In genomic region chr4:135508419-135509039, GRCm38 (mm10) we compare ENCODE assay signal across 8 mouse cellular contexts. TPM values are rescaled to one million over a fixed set of nuclear protein-coding genes. Genes with fewer than 3 reads are reported as not detected.
A peak's percentile ranks its signal among the peaks of the same experiment; 100 is the strongest.
DNase-seq lines count a peak whose midpoint lies in the region; ATAC-seq and TF ChIP-seq lines count a peak whose summit lies in the region.

No protein-coding gene starts in this region.

- no peak overlapping the region for H3K4me3 ChIP-seq in C2C12 (ENCODE audit: insufficient read depth, poor library complexity, severe bottlenecking)
- no peak overlapping the region for H3K4me3 ChIP-seq in embryonic facial prominence, embryonic 14.5 days (ENCODE audit: low read depth, low read length)
- no peak overlapping the region for H3K4me3 ChIP-seq in heart, embryonic 12.5 days
- no peak overlapping the region for H3K4me3 ChIP-seq in kidney, postnatal 0 days (replicated peaks; ENCODE audit: low read depth, low read length)
- no peak overlapping the region for H3K4me3 ChIP-seq in liver, adult 2 months (ENCODE audit: insufficient read depth, low read depth, low read length)
- no peak overlapping the region; the same call in 1 of the 2 replicates for H3K4me3 ChIP-seq in stomach, embryonic 16.5 days (replicated peaks; ENCODE audit: low read length)

- H3K27me3 ChIP-seq in C2C12 (ENCODE audit: control insufficient read depth, insufficient read depth, insufficient read length) = peaks cover 3% of the 10 kb centered on the region
- H3K27me3 ChIP-seq in embryonic facial prominence, embryonic 14.5 days (replicated peaks; ENCODE audit: control insufficient read depth, insufficient read depth, low read length) = no peaks in the 10 kb centered on the region
- H3K27me3 ChIP-seq in heart, embryonic 12.5 days (replicated peaks) = peaks cover 21% of the 10 kb centered on the region
- no peaks in the 10 kb centered on the region for H3K27me3 ChIP-seq in kidney, postnatal 0 days (ENCODE audit: insufficient read depth, low read length)
- no peaks in the 10 kb centered on the region for H3K27me3 ChIP-seq in liver, adult 2 months (ENCODE audit: control insufficient read depth, insufficient read depth, low read length)
- no peaks in the 10 kb centered on the region for H3K27me3 ChIP-seq in stomach, embryonic 16.5 days (ENCODE audit: control insufficient read depth, insufficient read depth, low read length)

- H3K4me1 ChIP-seq in embryonic facial prominence, embryonic 14.5 days (ENCODE audit: control insufficient read depth, insufficient read depth, low read length) = peaks cover 2% of the 10 kb centered on the region; the same call in 1 of the 2 replicates
- H3K4me1 ChIP-seq in heart, embryonic 12.5 days (replicated peaks) = peaks cover 9% of the 10 kb centered on the region; the same call in 1 of the 2 replicates
- peaks cover 6% of the 10 kb centered on the region for H3K4me1 ChIP-seq in kidney, postnatal 0 days (replicated peaks; ENCODE audit: insufficient read depth, low read length)
- H3K4me1 ChIP-seq in liver, adult 2 months (ENCODE audit: control insufficient read depth, insufficient read depth, low read length) = no peaks in the 10 kb centered on the region
- 0 out of 2 replicates have a peak, but pooled peaks cover 6% of the 10 kb centered on the region for H3K4me1 ChIP-seq in stomach, embryonic 16.5 days (ENCODE audit: control insufficient read depth, insufficient read depth, low read length)

- 16% methylated on average over 13 of the region's 13 CpGs for WGBS in embryonic facial prominence, embryonic 14.5 days
- WGBS in heart, embryonic 12.5 days = 16% methylated on average over 13 of the region's 13 CpGs
- 17% methylated on average over 13 of the region's 13 CpGs for WGBS in kidney, postnatal 0 days
- WGBS in liver, adult 2 months = 23% methylated on average over 13 of the region's 13 CpGs
- WGBS in stomach, embryonic 16.5 days = 15% methylated on average over 13 of the region's 13 CpGs

- ATAC-seq in embryonic facial prominence, embryonic 14.5 days (ENCODE audit: low read depth) = peak; percentile 58
- ATAC-seq in heart, embryonic 12.5 days (ENCODE audit: insufficient number of reproducible peaks, low FRiP score) = 0 out of 2 replicates have a peak, but pooled peaks have one; percentile 43
- no peak; the same call in 1 of the 2 replicates for ATAC-seq in kidney, postnatal 0 days (replicated peaks; ENCODE audit: low FRiP score, low read depth)
- ATAC-seq in stomach, embryonic 16.5 days (ENCODE audit: insufficient read depth, low FRiP score) = 0 out of 2 replicates have a peak, but pooled peaks have one; percentile 33

- no peaks in the 10 kb centered on the region for H3K9me3 ChIP-seq in embryonic facial prominence, embryonic 14.5 days (ENCODE audit: control insufficient read depth, low read length)
- no peaks in the 10 kb centered on the region for H3K9me3 ChIP-seq in heart, embryonic 12.5 days (replicated peaks)
- H3K9me3 ChIP-seq in kidney, postnatal 0 days (replicated peaks; ENCODE audit: low read length) = no peaks in the 10 kb centered on the region
- no peaks in the 10 kb centered on the region for H3K9me3 ChIP-seq in stomach, embryonic 16.5 days (replicated peaks; ENCODE audit: control insufficient read depth, low read length)

- no peak for TF ChIP-seq POLR2A in liver, adult 2 months (IDR thresholded peaks at IDR 0.05; ENCODE audit: extremely low read depth, insufficient read depth, low read length)

- TF ChIP-seq CTCF in C2C12 (IDR thresholded peaks at IDR 0.05; ENCODE audit: control insufficient read depth, insufficient read depth, insufficient read length) = peak; percentile 30
- peak; percentile 95 for TF ChIP-seq CTCF in kidney, postnatal 0 days (IDR thresholded peaks at IDR 0.05; ENCODE audit: low read depth)
- peak; percentile 66; the same call in 1 of the 2 replicates for TF ChIP-seq CTCF in liver, adult 2 months (IDR thresholded peaks at IDR 0.05; ENCODE audit: low read depth, low read length)

- H3K79me3 ChIP-seq in C2C12 (ENCODE audit: low read depth) = no peaks in the 10 kb centered on the region

- no peak overlapping the region for H3K27ac ChIP-seq in embryonic facial prominence, embryonic 14.5 days (replicated peaks; ENCODE audit: low read depth, low read length)
- no peak overlapping the region for H3K27ac ChIP-seq in heart, embryonic 12.5 days (ENCODE audit: poor library complexity, severe bottlenecking)
- no peak overlapping the region for H3K27ac ChIP-seq in kidney, postnatal 0 days
- H3K27ac ChIP-seq in liver, adult 2 months (replicated peaks; ENCODE audit: insufficient read depth, low read depth, low read length) = no peak overlapping the region
- H3K27ac ChIP-seq in stomach, embryonic 16.5 days (ENCODE audit: low read length) = no peak overlapping the region

- no peak overlapping the region for H3K9ac ChIP-seq in embryonic facial prominence, embryonic 14.5 days (ENCODE audit: low read depth, low read length)
- 0 out of 2 replicates have a peak overlapping the region, but pooled peaks have one; percentile 47 for H3K9ac ChIP-seq in heart, embryonic 12.5 days
- no peak overlapping the region for H3K9ac ChIP-seq in kidney, postnatal 0 days (ENCODE audit: low read depth, low read length)
- no peak overlapping the region for H3K9ac ChIP-seq in liver, adult 2 months (ENCODE audit: low read depth, low read length)
- peak overlapping the region; percentile 70 for H3K9ac ChIP-seq in stomach, embryonic 16.5 days (ENCODE audit: low read length)

- no peaks in the 10 kb centered on the region for H3K36me3 ChIP-seq in C2C12 (ENCODE audit: control insufficient read depth, insufficient read depth)
- H3K36me3 ChIP-seq in embryonic facial prominence, embryonic 14.5 days (ENCODE audit: control insufficient read depth, insufficient read depth, low read length) = no peaks in the 10 kb centered on the region
- H3K36me3 ChIP-seq in heart, embryonic 12.5 days = no peaks in the 10 kb centered on the region
- no peaks in the 10 kb centered on the region for H3K36me3 ChIP-seq in kidney, postnatal 0 days (ENCODE audit: insufficient read depth, low read length)
- H3K36me3 ChIP-seq in liver, adult 2 months (ENCODE audit: control insufficient read depth, insufficient read depth, low read length) = no peaks in the 10 kb centered on the region
- H3K36me3 ChIP-seq in stomach, embryonic 16.5 days (ENCODE audit: control insufficient read depth, insufficient read depth, low read length) = no peaks in the 10 kb centered on the region

- H3K4me2 ChIP-seq in embryonic facial prominence, embryonic 14.5 days (ENCODE audit: low read depth, low read length) = peak overlapping the region; percentile 45
- peak overlapping the region; percentile 55 for H3K4me2 ChIP-seq in heart, embryonic 12.5 days
- peak overlapping the region; percentile 34; the same call in 1 of the 2 replicates for H3K4me2 ChIP-seq in kidney, postnatal 0 days (ENCODE audit: low read length)
- H3K4me2 ChIP-seq in stomach, embryonic 16.5 days (ENCODE audit: low read depth, low read length) = peak overlapping the region; percentile 48

- peak; percentile 81 for DNase-seq in adrenal gland, postnatal 14 days
- peak; percentile 88 for DNase-seq in embryonic facial prominence, embryonic 14.5 days (ENCODE audit: low spot score)
- DNase-seq in kidney, postnatal 0 days (ENCODE audit: low spot score) = peak; percentile 93
- DNase-seq in liver, adult 2 months (ENCODE audit: extremely low read depth, low read depth, low spot score) = peak; percentile 57
- DNase-seq in neural tube, embryonic 10.5 days (ENCODE audit: extremely low spot score, low spot score) = peak; percentile 79

- no peak overlapping the region for H3ac ChIP-seq in C2C12 (ENCODE audit: control insufficient read depth, insufficient read length, low read depth)

- no peaks in the 10 kb centered on the region for H3K79me2 ChIP-seq in C2C12 (ENCODE audit: control insufficient read depth, insufficient read depth)
- no peaks in the 10 kb centered on the region for H3K79me2 ChIP-seq in liver, adult 2 months (ENCODE audit: control insufficient read depth, insufficient read depth, low read length)

TF ChIP-seq in C2C12, 6 proteins besides CTCF, POLR2A, EP300 and RAD21:
- TF ChIP-seq CEBPB (IDR thresholded peaks at IDR 0.05; ENCODE audit: low read depth) = no peak
- TF ChIP-seq FOSL1 (IDR thresholded peaks at IDR 0.05; ENCODE audit: insufficient read depth, low read length, poor library complexity, severe bottlenecking) = no peak
- no peak for TF ChIP-seq MAX (IDR thresholded peaks at IDR 0.05)
- no peak for TF ChIP-seq USF1 (IDR thresholded peaks at IDR 0.05; ENCODE audit: low read depth)
- no peak for TF ChIP-seq MYOG (IDR thresholded peaks at IDR 0.05; ENCODE audit: control insufficient read depth, extremely low read depth, insufficient read length)
- TF ChIP-seq MYOD1 (IDR thresholded peaks at IDR 0.05; ENCODE audit: control insufficient read depth, insufficient read length, low read depth) = no peak

RNA-seq across cellular contexts. Expression of gene Nipal3, which starts 13.7 kb away (rescaled TPM):
- polyA plus RNA-seq in C2C12 (2012; fragmentation: generic; extraction: Trizol) = 0.91 TPM
- total RNA-seq in adrenal gland, postnatal 14 days (2021) = 15.5 and 15.8 TPM in 2 replicates
- polyA plus RNA-seq in embryonic facial prominence, embryonic 14.5 days (2014; fragmentation: Nextera tagmentation; extraction: Ambion mirVana) = 2.9 and 3.0 TPM in 2 replicates
- 4.0 and 4.2 TPM in 2 replicates for polyA plus RNA-seq in heart, embryonic 12.5 days (2016; fragmentation: Nextera tagmentation; extraction: Ambion mirVana)
- polyA plus RNA-seq in kidney, postnatal 0 days (2015; fragmentation: Nextera tagmentation; extraction: Ambion mirVana) = 6.3 and 6.8 TPM in 2 replicates
- 5.4 and 6.6 TPM in 2 replicates for total RNA-seq in liver, adult 2 months (2014; rRNA removed)
- 7.5 and 7.8 TPM in 2 replicates for polyA plus RNA-seq in liver, adult 2 months (2012; rRNA removed)
- polyA plus RNA-seq in stomach, embryonic 16.5 days (2015; fragmentation: Nextera tagmentation; extraction: Ambion mirVana) = 4.7 and 4.8 TPM in 2 replicates

RNA-seq across cellular contexts. Expression of gene Stpg1, which starts 13.9 kb away (rescaled TPM):
- 0.01 TPM for polyA plus RNA-seq in C2C12 (2012; fragmentation: generic; extraction: Trizol)
- total RNA-seq in adrenal gland, postnatal 14 days (2021) = 0.19 and 1.1 TPM in 2 replicates
- polyA plus RNA-seq in embryonic facial prominence, embryonic 14.5 days (2014; fragmentation: Nextera tagmentation; extraction: Ambion mirVana) = 0.65 TPM in 1 of 2 replicates, not detected in the other
- polyA plus RNA-seq in heart, embryonic 12.5 days (2016; fragmentation: Nextera tagmentation; extraction: Ambion mirVana) = 0.31 and 0.47 TPM in 2 replicates
- polyA plus RNA-seq in kidney, postnatal 0 days (2015; fragmentation: Nextera tagmentation; extraction: Ambion mirVana) = 0.42 and 0.52 TPM in 2 replicates
- total RNA-seq in liver, adult 2 months (2014; rRNA removed) = not detected in 2 replicates
- not detected in 2 replicates for polyA plus RNA-seq in liver, adult 2 months (2012; rRNA removed)
- polyA plus RNA-seq in stomach, embryonic 16.5 days (2015; fragmentation: Nextera tagmentation; extraction: Ambion mirVana) = 0.17 and 0.29 TPM in 2 replicates

Comparison
In these comparisons a context has a peak if more than half of its experiments do, and no peak if none do; other contexts are left out.
1. CTCF ChIP-seq: peak in every context shown above with its lines; median percentile 95 in kidney, postnatal 0 days; 66 in liver, adult 2 months; 30 in C2C12.
2. H3K9ac ChIP-seq: peak in heart, embryonic 12.5 days (single experiment) and stomach, embryonic 16.5 days (single experiment); none in embryonic facial prominence, embryonic 14.5 days (single experiment), kidney, postnatal 0 days (single experiment) and liver, adult 2 months (single experiment).
3. Peak in every context shown above with its lines, with median percentiles within 50 percentile points of each other: DNase-seq and H3K4me2 ChIP-seq.